Mouse (Mus musculus) adrenal gland, adult 10 weeks (tissue): ENCODE results near the gene Stx11. TPM values are rescaled to one million over a fixed set of nuclear protein-coding genes. Genes with fewer than 3 reads are reported as not detected.

Experiments used
- polyA plus RNA-seq: library from polyadenylated mRNA; stranded (reverse); fragments of 350-450 nt; fragmentation: Illumina TruSeq; extraction: RNeasy Lipid Tissue Mini Kit (QIAGEN cat#74804); gene quantifications from one replicate; pipeline ENCODE4 v1.2.3, GENCODE M21; 2014; ENCODE audit warnings: low read depth, low replicate concordance

The Stx11 gene
- 12.8 TPM for polyA plus RNA-seq

DNA sequence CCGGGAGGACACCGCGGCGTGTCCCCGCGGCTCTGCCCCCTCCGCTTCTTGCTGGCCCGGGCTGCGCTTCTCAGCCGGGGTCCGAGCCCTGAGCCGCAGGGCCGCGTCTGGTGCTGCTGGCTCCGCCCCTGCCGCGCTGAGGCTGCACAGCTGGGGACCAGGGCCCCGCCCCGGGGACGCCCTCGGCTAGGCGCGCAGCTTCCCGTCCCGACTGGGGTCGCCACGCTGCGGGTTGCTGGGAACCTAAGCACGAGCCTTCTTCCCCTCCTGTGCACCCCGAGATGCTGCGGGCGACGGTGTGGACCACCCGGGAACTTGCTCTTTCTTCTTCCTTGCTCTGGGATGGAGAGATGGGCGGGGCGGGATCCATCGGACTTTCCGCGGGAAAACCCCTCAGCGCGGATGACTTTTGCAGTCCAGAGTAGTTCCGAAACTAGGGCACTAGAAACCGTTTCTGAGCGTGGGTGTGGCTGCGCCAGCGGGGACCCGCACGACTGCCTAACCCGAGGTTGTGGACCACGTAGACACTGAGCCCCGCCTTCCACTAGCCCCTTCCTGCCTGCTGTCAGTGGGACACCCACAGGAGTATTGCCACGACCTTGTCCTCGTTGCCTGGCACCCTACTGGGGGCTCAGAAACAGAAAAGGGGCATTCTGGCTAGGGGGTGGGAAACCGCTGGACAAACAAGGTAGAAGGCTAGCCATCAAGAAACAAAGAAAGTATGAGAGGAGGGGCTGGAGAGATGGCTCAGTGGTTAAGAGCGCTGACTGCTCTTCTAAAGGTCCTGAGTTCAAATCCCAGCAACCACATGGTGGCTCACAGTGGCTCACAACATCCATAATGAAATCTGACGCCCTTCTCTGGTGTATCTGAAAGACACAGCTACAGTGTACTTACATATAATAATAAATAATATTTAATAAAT is at the start of gene Stx11:
TSS of gene Stx11 (minus strand) at position 148 of the 925 bp plus-strand sequence.

DNA sequence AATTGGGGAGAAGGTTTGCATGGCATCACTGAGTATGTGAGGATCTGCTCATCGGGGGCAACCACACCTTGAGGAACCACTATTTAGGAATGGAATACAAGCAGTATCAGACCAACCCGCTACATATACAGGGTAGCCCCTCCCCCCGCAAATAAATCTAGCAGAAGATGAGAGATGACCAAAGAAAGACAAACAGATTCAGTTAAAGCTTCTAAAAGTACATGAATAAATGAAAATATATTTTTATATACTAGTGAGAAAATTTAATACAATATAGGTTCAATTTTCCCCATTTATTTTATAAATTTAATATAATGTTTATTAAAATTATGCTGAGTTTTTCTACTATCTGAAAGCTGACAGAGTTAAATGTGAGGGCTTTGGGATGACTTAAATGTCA is 40.9 kb upstream of the Stx11 start, which contains the start of gene Sf3b5:
TSS of gene Sf3b5 (plus strand) at position 301 of the 400 bp plus-strand sequence.

Other genes with a start within 250 kb of the Stx11 start
- gene Utrn, start 94.9 kb downstream of the Stx11 start, polyA plus RNA-seq: 111 TPM
- not detected for gene Sf3b5, start 41.0 kb upstream of the Stx11 start, polyA plus RNA-seq
- 23.3 TPM for gene Plagl1, start 96.2 kb upstream of the Stx11 start, polyA plus RNA-seq
- not detected for gene Zc2hc1b, start 213.7 kb upstream of the Stx11 start, polyA plus RNA-seq
- gene Ltv1, start 228.9 kb upstream of the Stx11 start, polyA plus RNA-seq: 69.7 TPM